Mouse (Mus musculus): ENCODE measurements around the gene D930020B18Rik. TPM values are rescaled to one million over a fixed set of nuclear protein-coding genes. Genes with fewer than 3 reads are reported as not detected.

The D930020B18Rik gene
- polyA plus RNA-seq (2014; fragmentation: Nextera tagmentation; extraction: Ambion mirVana), result 1.4 and 1.8 TPM in 2 replicates

DNA sequence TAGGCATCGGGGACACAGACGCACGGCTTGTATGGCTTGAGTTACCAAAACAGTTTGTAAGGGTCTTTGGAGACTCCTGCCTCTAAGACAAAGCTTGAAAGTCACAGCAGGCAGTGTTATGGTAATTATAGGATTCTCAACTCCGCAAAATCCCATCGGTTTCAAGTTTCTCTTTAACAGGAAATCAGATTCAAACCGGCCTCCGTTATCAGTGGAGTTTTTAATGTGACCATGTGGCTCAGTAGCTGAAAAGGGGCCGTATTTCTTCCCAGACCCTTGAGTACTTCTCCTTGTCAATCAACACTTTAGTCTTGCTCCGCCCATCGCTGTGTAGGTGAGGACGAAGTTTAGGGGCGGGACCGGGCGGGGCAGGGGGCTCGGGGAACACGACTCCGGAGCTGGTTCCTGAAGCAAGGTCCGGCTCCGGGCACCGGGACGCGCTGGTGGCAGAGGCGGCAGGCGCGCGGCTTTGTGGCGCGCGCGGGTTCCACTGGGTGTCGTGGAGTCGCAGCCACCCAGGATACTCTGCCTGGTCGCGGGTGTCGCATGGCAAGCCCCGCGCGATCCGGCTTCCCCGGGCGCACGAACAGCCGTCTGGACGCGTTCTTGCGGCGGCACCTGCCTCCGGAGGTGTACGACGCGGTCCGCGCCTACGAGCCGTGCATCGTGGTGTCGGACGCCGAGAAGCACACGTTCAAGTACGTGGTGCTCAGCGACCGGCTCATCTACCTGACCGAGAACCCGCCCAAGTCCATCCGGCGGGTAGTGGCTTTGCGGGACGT, at the start of gene D930020B18Rik:
Gene D930020B18Rik (plus strand): TSS at position 317 of the 782 bp plus-strand sequence.
- ATAC-seq (replicated peaks; ENCODE audit: insufficient number of reproducible peaks, low FRiP score, low TSS enrichment, low read depth) (no peak), DNase-seq (ENCODE audit: low spot score) (peak; percentile 79)
- under 1% methylated on average over 69 of the region's 69 CpGs for WGBS
- Histone ChIP-seq H3K9ac (replicated peaks; ENCODE audit: low read length) (peak within 1 kb of the TSS; percentile 37), H3K9me3 (replicated peaks; ENCODE audit: control insufficient read depth, low read length) (no peaks in the 10 kb centered on the region), H3K27ac (replicated peaks; ENCODE audit: low read depth, low read length) (no peak within 1 kb of the TSS), H3K27me3 (ENCODE audit: control insufficient read depth, insufficient read depth, low read length) (peaks cover 9% of the 10 kb centered on the region; the same call in 1 of the 2 replicates), H3K36me3 (replicated peaks; ENCODE audit: control insufficient read depth, insufficient read depth, low read depth, low read length) (no peaks in the 10 kb centered on the region), H3K4me1 (ENCODE audit: control insufficient read depth, insufficient read depth, low read length) (peaks cover 4% of the 10 kb centered on the region; the same call in 1 of the 2 replicates), H3K4me3 (ENCODE audit: low read depth, low read length) (peak within 1 kb of the TSS; percentile 47), H3K4me2 (ENCODE audit: low read depth, low read length) (peak within 1 kb of the TSS; percentile 94)

DNA sequence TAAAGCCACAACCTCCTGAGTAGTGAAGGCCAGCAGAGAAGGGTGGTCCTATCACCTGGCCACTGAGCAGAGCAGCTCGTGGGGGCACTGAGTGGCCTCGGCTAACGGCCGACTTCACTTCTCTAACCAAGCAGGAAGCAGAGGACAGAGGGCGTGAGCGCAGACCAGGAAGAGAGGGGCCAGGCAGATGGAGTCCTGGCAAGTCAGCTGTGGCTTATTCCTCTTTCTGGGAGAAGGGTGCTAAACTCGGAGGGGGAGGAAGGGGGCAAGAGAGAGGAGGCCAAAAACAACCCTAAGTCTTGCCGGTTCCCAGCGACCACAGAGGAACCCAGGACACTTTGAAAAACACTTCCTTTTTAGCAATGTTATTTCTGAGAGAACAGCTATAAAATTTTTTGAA, 44.8 kb upstream of the D930020B18Rik start:
- Histone ChIP-seq H3K27me3 (ENCODE audit: control insufficient read depth, insufficient read depth, low read length) (no peaks in the 10 kb centered on the region), H3K27ac (replicated peaks; ENCODE audit: low read depth, low read length) (no peak overlapping the region), H3K4me3 (ENCODE audit: low read depth, low read length) (no peak overlapping the region), H3K9me3 (replicated peaks; ENCODE audit: control insufficient read depth, low read length) (no peaks in the 10 kb centered on the region), H3K9ac (replicated peaks; ENCODE audit: low read length) (no peak overlapping the region), H3K4me1 (ENCODE audit: control insufficient read depth, insufficient read depth, low read length) (no peaks in the 10 kb centered on the region), H3K4me2 (ENCODE audit: low read depth, low read length) (no peak overlapping the region), H3K36me3 (replicated peaks; ENCODE audit: control insufficient read depth, insufficient read depth, low read depth, low read length) (peaks cover 19% of the 10 kb centered on the region)
- no peak for DNase-seq (ENCODE audit: low spot score)
- no peak for ATAC-seq (replicated peaks; ENCODE audit: insufficient number of reproducible peaks, low FRiP score, low TSS enrichment, low read depth)
- 84% methylated on average over 9 of the region's 9 CpGs for WGBS

DNA sequence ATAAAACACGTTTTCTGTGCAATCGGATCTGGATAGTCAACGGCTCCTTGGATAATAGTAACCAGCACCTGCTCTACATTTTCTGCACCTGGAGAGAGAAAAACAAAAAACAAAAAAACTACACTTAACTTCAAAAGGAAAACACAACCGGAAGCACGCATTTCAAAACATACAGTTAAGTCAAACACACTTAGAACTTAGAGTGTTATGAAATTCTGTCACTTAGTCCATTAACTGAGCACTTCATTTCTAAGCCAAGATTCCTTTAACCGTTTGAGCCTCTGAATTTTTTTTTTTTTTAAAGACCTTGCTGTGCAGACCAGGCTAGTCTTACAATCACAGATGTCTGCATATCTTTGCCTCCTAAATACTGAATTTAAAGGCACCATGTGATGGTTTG, 40.1 kb upstream of the D930020B18Rik start:
- H3K27ac ChIP-seq (replicated peaks; ENCODE audit: low read depth, low read length), result no peak overlapping the region
- no peaks in the 10 kb centered on the region for H3K4me1 ChIP-seq (ENCODE audit: control insufficient read depth, insufficient read depth, low read length)
- H3K9me3 ChIP-seq (replicated peaks; ENCODE audit: control insufficient read depth, low read length), result no peaks in the 10 kb centered on the region
- H3K9ac ChIP-seq (replicated peaks; ENCODE audit: low read length), result no peak overlapping the region
- DNase-seq (ENCODE audit: low spot score) (no peak), ATAC-seq (replicated peaks; ENCODE audit: insufficient number of reproducible peaks, low FRiP score, low TSS enrichment, low read depth) (no peak)
- no peaks in the 10 kb centered on the region for H3K27me3 ChIP-seq (ENCODE audit: control insufficient read depth, insufficient read depth, low read length)
- no peak overlapping the region for H3K4me3 ChIP-seq (ENCODE audit: low read depth, low read length)
- no peak overlapping the region for H3K4me2 ChIP-seq (ENCODE audit: low read depth, low read length)
- H3K36me3 ChIP-seq (replicated peaks; ENCODE audit: control insufficient read depth, insufficient read depth, low read depth, low read length), result peaks cover 38% of the 10 kb centered on the region
- 87% methylated on average over 6 of the region's 6 CpGs for WGBS

DNA sequence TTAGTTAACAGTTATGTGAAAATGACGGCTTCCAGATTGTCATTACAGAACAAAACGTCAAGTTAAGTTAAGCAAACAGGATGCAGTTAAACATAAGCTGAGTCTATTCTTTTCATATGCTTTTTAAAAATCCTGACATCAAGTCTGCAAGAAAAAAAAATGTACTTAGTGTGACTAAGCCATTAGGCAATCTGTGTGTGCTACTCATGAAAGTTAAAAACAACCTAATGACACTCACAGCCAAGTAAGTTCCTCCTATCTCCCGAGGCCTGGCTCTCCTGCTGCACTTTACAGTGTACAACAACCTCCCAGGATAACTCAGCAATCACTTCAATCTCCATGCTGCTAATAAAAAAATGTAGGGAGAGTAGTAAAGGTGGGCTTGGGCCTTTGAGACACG, 37.8 kb upstream of the D930020B18Rik start:
- 93% methylated on average over 4 of the region's 4 CpGs for WGBS
- no peaks in the 10 kb centered on the region for H3K9me3 ChIP-seq (replicated peaks; ENCODE audit: control insufficient read depth, low read length)
- no peak overlapping the region for H3K4me2 ChIP-seq (ENCODE audit: low read depth, low read length)
- no peak overlapping the region for H3K4me3 ChIP-seq (ENCODE audit: low read depth, low read length)
- H3K9ac ChIP-seq (replicated peaks; ENCODE audit: low read length), result no peak overlapping the region
- DNase-seq (ENCODE audit: low spot score) (no peak), ATAC-seq (replicated peaks; ENCODE audit: insufficient number of reproducible peaks, low FRiP score, low TSS enrichment, low read depth) (no peak)
- H3K4me1 ChIP-seq (ENCODE audit: control insufficient read depth, insufficient read depth, low read length), result no peaks in the 10 kb centered on the region
- peaks cover 38% of the 10 kb centered on the region for H3K36me3 ChIP-seq (replicated peaks; ENCODE audit: control insufficient read depth, insufficient read depth, low read depth, low read length)
- H3K27ac ChIP-seq (replicated peaks; ENCODE audit: low read depth, low read length), result no peak overlapping the region
- no peaks in the 10 kb centered on the region for H3K27me3 ChIP-seq (ENCODE audit: control insufficient read depth, insufficient read depth, low read length)

DNA sequence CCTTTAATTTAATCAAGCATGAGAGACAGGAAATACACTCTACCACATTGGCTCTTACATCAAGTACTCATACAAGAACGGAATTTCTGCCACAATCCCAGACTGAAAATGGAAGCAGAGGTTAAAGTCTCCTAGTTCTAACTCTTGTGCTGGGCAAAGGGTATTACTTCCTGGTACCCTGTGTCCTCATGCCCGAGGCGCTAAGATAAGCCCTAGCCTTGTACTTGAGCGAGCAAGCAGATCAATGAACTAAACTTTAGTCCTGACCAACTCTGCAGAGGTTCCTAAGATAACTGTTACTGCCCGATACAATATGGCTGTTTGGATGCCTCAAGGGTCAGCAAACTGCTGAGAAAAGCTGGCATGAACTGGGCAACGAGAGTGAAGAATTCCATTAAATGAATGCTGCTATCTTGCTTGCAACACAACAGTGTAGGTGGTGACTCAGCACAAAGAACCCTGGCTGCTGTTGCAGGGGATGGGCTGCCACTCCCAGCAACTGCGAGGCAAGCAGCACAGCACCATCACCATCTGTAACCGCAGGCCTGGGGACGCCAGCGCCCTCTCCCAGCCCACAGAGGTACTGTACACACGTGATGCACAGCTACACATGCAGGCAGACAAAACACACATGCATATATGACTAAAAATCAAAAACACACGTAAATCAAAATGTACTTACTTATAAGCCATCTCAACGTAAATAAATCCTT, 36.6 kb upstream of the D930020B18Rik start:
- H3K4me1 ChIP-seq (ENCODE audit: control insufficient read depth, insufficient read depth, low read length), result no peaks in the 10 kb centered on the region
- H3K9ac ChIP-seq (replicated peaks; ENCODE audit: low read length), result no peak overlapping the region
- no peak overlapping the region for H3K4me3 ChIP-seq (ENCODE audit: low read depth, low read length)
- H3K36me3 ChIP-seq (replicated peaks; ENCODE audit: control insufficient read depth, insufficient read depth, low read depth, low read length), result peaks cover 33% of the 10 kb centered on the region
- 96% methylated on average over 13 of the region's 13 CpGs for WGBS
- ATAC-seq (replicated peaks; ENCODE audit: insufficient number of reproducible peaks, low FRiP score, low TSS enrichment, low read depth) (no peak), DNase-seq (ENCODE audit: low spot score) (no peak)
- no peak overlapping the region for H3K27ac ChIP-seq (replicated peaks; ENCODE audit: low read depth, low read length)
- H3K9me3 ChIP-seq (replicated peaks; ENCODE audit: control insufficient read depth, low read length), result no peaks in the 10 kb centered on the region
- H3K4me2 ChIP-seq (ENCODE audit: low read depth, low read length), result no peak overlapping the region
- H3K27me3 ChIP-seq (ENCODE audit: control insufficient read depth, insufficient read depth, low read length), result no peaks in the 10 kb centered on the region

DNA sequence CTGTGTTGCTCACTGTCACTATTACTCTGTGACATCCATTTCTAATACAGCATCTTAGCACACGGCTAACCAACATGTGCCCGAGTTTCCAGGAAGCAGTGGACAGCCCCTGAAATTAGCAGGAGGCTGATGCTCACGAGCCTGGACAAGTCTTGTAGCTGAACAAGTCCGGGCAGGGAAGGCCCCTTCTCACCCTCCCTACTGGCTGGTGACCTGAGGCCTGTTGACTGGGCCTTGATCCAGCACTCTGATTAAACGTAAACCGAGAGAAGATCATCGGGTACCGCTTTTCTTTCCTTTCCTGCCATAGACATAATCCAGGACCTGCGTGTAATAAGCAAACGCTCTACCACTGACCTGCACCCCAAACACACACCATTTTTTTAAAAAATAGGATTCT, 33.2 kb upstream of the D930020B18Rik start:
- Histone ChIP-seq H3K4me1 (ENCODE audit: control insufficient read depth, insufficient read depth, low read length) (no peaks in the 10 kb centered on the region), H3K9ac (replicated peaks; ENCODE audit: low read length) (no peak overlapping the region), H3K36me3 (replicated peaks; ENCODE audit: control insufficient read depth, insufficient read depth, low read depth, low read length) (peaks cover 35% of the 10 kb centered on the region), H3K27ac (replicated peaks; ENCODE audit: low read depth, low read length) (no peak overlapping the region), H3K4me2 (ENCODE audit: low read depth, low read length) (no peak overlapping the region), H3K27me3 (ENCODE audit: control insufficient read depth, insufficient read depth, low read length) (no peaks in the 10 kb centered on the region), H3K9me3 (replicated peaks; ENCODE audit: control insufficient read depth, low read length) (no peaks in the 10 kb centered on the region), H3K4me3 (ENCODE audit: low read depth, low read length) (no peak overlapping the region)
- WGBS, result 88% methylated on average over 10 of the region's 10 CpGs
- ATAC-seq (replicated peaks; ENCODE audit: insufficient number of reproducible peaks, low FRiP score, low TSS enrichment, low read depth) (no peak), DNase-seq (ENCODE audit: low spot score) (no peak)

DNA sequence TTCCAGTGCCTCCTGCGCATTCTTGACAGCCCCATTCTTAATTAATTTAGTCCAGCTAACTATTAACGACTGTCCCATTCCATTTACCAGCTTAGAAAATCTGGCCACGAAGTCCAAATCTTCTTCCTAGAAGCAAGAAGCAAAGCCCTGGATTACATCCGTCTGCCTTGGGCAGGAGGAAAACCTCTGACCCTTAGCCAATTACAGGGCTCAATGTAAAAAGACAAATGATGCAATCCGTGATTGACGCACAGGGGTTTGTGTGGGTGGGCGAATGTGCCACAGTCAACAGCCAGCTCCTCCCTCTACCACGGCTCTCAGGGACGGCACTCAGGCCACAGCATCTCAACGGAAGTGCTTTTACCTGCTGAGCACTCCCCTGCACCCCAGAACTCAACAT, 29.8 kb upstream of the D930020B18Rik start:
- Histone ChIP-seq H3K9ac (replicated peaks; ENCODE audit: low read length) (no peak overlapping the region), H3K9me3 (replicated peaks; ENCODE audit: control insufficient read depth, low read length) (no peaks in the 10 kb centered on the region), H3K4me2 (ENCODE audit: low read depth, low read length) (no peak overlapping the region), H3K4me3 (ENCODE audit: low read depth, low read length) (no peak overlapping the region), H3K4me1 (ENCODE audit: control insufficient read depth, insufficient read depth, low read length) (no peaks in the 10 kb centered on the region), H3K36me3 (replicated peaks; ENCODE audit: control insufficient read depth, insufficient read depth, low read depth, low read length) (peaks cover 15% of the 10 kb centered on the region), H3K27me3 (ENCODE audit: control insufficient read depth, insufficient read depth, low read length) (no peaks in the 10 kb centered on the region), H3K27ac (replicated peaks; ENCODE audit: low read depth, low read length) (no peak overlapping the region)
- WGBS, result 74% methylated on average over 9 of the region's 10 CpGs
- ATAC-seq (replicated peaks; ENCODE audit: insufficient number of reproducible peaks, low FRiP score, low TSS enrichment, low read depth), result no peak
- no peak for DNase-seq (ENCODE audit: low spot score)

DNA sequence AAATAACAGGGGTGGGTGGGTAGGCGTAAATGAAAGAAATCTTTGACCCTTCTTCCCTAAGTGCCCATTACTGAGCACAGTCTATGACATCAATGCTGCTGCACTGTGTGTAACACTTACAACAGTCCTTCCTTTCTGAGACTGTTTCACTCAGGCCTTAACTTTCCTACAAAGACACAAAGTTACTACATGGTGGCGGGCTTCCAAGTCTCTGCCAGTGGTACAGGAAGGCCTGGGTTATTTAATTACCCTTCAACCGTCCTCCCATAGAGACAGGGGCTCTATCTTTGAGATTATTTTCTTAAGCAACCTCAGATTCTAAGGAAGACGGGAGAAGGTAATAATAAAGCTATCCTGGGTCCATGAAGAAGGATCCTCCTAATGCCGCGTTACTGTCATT, 28.9 kb upstream of the D930020B18Rik start:
- no peaks in the 10 kb centered on the region for H3K9me3 ChIP-seq (replicated peaks; ENCODE audit: control insufficient read depth, low read length)
- no peak overlapping the region for H3K27ac ChIP-seq (replicated peaks; ENCODE audit: low read depth, low read length)
- no peak overlapping the region for H3K9ac ChIP-seq (replicated peaks; ENCODE audit: low read length)
- H3K36me3 ChIP-seq (replicated peaks; ENCODE audit: control insufficient read depth, insufficient read depth, low read depth, low read length), result peaks cover 18% of the 10 kb centered on the region
- H3K27me3 ChIP-seq (ENCODE audit: control insufficient read depth, insufficient read depth, low read length), result no peaks in the 10 kb centered on the region
- DNase-seq (ENCODE audit: low spot score) (no peak), ATAC-seq (replicated peaks; ENCODE audit: insufficient number of reproducible peaks, low FRiP score, low TSS enrichment, low read depth) (no peak)
- WGBS, result 93% methylated on average over 6 of the region's 6 CpGs
- H3K4me2 ChIP-seq (ENCODE audit: low read depth, low read length), result no peak overlapping the region
- no peaks in the 10 kb centered on the region for H3K4me1 ChIP-seq (ENCODE audit: control insufficient read depth, insufficient read depth, low read length)
- no peak overlapping the region for H3K4me3 ChIP-seq (ENCODE audit: low read depth, low read length)

Measured in embryonic facial prominence, embryonic 11.5 days (tissue).